Mouse (Mus musculus) midbrain, embryonic 10.5 days (tissue): ENCODE measurements at regions not wholly inside any gene's neighbourhood (a gene's known extent, or its start where the extent isn't known, plus 50 kb on each side); places are given as distances from the start of the nearest gene placed in this dataset.

Experiments used
- DNase-seq: peaks from one replicate; pipeline ENCODE4 v3.0.0-alpha.2; 2017; ENCODE audit warnings: low spot score
- H3K27ac ChIP-seq: fragments of 300-500 bp; sonication (generic); replicated peaks from 2 replicates; pipeline ENCODE4 v1.5.1; 2016; ENCODE audit warnings: mild to moderate bottlenecking
- H3K27me3 ChIP-seq: fragments of 300-500 bp; sonication (generic); 2 replicates; pipeline ENCODE4 v1.6.1; 2016; ENCODE audit warnings: low read depth, mild to moderate bottlenecking; ENCODE audit not compliant: poor library complexity, severe bottlenecking
- H3K36me3 ChIP-seq: fragments of 300-500 bp; sonication (generic); 2 replicates; pipeline ENCODE4 v1.6.1; 2016; ENCODE audit warnings: mild to moderate bottlenecking, moderate library complexity
- H3K4me1 ChIP-seq: fragments of 300-500 bp; sonication (generic); 2 replicates; pipeline ENCODE4 v1.6.1; 2016
- H3K4me3 ChIP-seq: fragments of 300-500 bp; sonication (generic); 2 replicates; pipeline ENCODE4 v1.5.1; 2016; ENCODE audit warnings: mild to moderate bottlenecking, moderate library complexity
- H3K9me3 ChIP-seq: fragments of 300-500 bp; sonication (generic); replicated peaks from 2 replicates; pipeline ENCODE4 v1.6.1; 2016; ENCODE audit warnings: mild to moderate bottlenecking
- WGBS: fragments of 180-500 bp; shearing (Covaris S2); methylation state at CpG from one replicate; pipeline ENCODE4 v1.1.7; 2016; 5-methylcytosine and 5-hydroxymethylcytosine counted together

DNA sequence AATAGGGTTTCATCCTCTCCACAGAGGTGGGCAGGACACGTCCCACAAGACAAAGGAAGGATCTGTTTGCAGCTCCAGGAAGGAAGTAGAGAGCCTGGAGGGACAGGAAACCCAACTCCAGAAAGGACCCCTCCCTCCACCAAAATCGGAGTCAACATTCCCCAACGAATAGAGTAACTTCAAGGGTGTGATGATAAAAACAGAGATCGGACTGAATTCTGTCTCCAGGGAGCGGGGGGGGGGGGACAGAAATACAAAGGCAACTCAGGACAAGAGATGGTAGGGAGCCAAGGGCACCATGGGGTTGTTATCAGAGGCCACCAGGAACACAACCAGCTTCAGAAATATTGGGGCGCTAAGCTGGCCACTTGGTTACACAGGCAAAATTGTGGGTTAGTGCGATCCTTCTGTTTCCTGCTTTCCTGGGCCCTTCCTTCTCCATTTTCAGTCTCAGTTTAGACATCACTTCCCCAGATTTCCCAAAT lies 65.6 kb upstream of the Elk3 start:
- Histone ChIP-seq H3K36me3 (no peaks in the 10 kb centered on the region), H3K4me3 (no peak overlapping the region), H3K27ac (no peak overlapping the region), H3K27me3 (no peaks in the 10 kb centered on the region), H3K9me3 (0 out of 2 replicates have a peak, but pooled peaks cover 3% of the 10 kb centered on the region), H3K4me1 (peaks cover 15% of the 10 kb centered on the region)
- no peak for DNase-seq
- WGBS = 83% methylated on average over 7 of the region's 7 CpGs

DNA sequence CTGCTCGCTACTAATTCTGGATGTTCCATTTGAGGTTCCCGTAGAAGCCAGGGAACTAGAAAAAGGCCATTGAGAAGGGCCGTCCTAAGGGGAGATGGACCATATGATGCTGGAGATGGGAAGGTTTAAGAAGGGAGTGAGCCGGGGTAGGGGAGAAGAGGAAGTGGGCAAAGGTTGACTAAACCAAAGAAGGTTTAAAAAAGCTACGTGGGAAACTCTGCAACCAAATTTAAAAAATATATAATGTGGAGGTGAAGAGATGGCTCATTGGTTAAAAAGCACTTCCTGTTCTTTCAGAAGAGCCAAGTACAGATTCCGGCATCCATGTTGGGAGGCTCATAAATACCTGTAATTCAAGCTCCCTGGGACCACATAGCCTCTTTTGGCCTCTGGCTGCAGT lies 63.9 kb upstream of the Lta4h start:
- no peak overlapping the region for H3K4me3 ChIP-seq
- 91% methylated on average over 6 of the region's 6 CpGs for WGBS
- no peaks in the 10 kb centered on the region for H3K4me1 ChIP-seq
- H3K27me3 ChIP-seq = no peaks in the 10 kb centered on the region
- DNase-seq = no peak
- no peaks in the 10 kb centered on the region for H3K36me3 ChIP-seq
- no peak overlapping the region for H3K27ac ChIP-seq
- no peaks in the 10 kb centered on the region for H3K9me3 ChIP-seq

DNA sequence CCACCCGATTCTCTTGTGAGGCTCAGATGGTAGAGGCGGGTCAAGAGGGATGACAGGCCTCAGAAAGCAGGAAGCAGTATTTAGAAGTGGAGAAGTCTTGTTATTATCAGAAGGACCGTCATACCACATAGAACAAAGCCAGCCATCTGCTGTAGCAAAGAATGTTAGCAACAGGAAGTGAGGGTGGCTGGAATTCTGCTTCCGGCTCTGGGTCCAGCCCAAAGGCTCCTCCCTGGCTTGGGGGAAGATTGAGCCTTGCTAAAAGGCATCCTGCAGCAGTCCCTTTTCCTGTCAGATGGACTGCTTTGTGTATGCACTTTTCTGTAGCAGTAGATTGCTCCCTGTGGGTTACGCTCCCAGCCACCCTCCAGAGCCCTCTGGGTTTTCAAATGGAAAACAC lies 61.9 kb upstream of the Lta4h start:
- WGBS = 62% methylated on average over 5 of the region's 5 CpGs
- Histone ChIP-seq H3K9me3 (no peaks in the 10 kb centered on the region), H3K4me1 (no peaks in the 10 kb centered on the region), H3K4me3 (no peak overlapping the region), H3K27me3 (no peaks in the 10 kb centered on the region), H3K27ac (no peak overlapping the region), H3K36me3 (no peaks in the 10 kb centered on the region)
- no peak for DNase-seq

DNA sequence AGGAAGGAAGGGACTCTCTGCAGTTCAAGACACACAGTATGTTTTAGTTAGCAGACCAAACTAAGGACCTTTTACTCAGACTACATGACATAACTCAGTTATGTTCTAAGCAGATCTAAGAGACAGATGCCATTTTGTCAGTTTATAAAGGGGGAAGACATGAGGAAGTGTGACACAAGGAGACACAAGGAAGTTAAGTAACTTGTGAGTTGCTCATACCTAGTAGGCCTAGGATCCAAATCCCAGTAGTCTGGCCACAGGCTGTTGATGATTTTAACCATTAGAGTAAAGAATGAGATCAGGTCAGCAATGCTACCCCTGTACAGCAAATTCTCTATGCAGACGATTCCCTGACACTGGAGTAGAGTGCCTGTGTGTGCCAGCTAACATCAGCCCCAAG lies 59.3 kb upstream of the Lta4h start:
- no peak overlapping the region for H3K4me3 ChIP-seq
- H3K36me3 ChIP-seq = no peaks in the 10 kb centered on the region
- H3K27me3 ChIP-seq = no peaks in the 10 kb centered on the region
- WGBS = 81% methylated on average over 1 of the region's 1 CpGs
- no peaks in the 10 kb centered on the region for H3K9me3 ChIP-seq
- DNase-seq = no peak
- no peaks in the 10 kb centered on the region for H3K4me1 ChIP-seq
- H3K27ac ChIP-seq = no peak overlapping the region

DNA sequence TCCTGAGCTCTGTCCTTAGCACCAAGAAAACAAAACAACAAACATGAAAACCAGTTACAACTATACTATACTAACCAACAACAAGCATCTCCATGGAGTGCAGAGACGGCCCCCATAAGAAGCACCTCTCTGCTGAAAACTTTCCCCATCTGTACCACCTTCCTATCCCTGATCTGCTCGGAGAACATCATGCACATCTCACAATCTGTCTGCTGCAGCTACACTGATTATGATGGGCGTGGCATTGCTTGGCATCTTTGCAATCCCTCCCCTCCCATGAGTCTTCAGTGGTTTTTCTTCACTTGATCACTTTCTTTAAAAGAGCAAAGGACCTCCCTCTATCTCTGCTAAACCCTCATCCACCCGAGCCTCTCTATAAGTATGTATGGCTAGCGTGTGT lies 55.5 kb upstream of the Lta4h start:
- H3K27ac ChIP-seq = no peak overlapping the region
- H3K9me3 ChIP-seq = no peaks in the 10 kb centered on the region
- WGBS = 87% methylated on average over 5 of the region's 5 CpGs
- no peak for DNase-seq
- H3K4me1 ChIP-seq = no peaks in the 10 kb centered on the region
- H3K27me3 ChIP-seq = no peaks in the 10 kb centered on the region
- H3K36me3 ChIP-seq = no peaks in the 10 kb centered on the region
- no peak overlapping the region for H3K4me3 ChIP-seq

DNA sequence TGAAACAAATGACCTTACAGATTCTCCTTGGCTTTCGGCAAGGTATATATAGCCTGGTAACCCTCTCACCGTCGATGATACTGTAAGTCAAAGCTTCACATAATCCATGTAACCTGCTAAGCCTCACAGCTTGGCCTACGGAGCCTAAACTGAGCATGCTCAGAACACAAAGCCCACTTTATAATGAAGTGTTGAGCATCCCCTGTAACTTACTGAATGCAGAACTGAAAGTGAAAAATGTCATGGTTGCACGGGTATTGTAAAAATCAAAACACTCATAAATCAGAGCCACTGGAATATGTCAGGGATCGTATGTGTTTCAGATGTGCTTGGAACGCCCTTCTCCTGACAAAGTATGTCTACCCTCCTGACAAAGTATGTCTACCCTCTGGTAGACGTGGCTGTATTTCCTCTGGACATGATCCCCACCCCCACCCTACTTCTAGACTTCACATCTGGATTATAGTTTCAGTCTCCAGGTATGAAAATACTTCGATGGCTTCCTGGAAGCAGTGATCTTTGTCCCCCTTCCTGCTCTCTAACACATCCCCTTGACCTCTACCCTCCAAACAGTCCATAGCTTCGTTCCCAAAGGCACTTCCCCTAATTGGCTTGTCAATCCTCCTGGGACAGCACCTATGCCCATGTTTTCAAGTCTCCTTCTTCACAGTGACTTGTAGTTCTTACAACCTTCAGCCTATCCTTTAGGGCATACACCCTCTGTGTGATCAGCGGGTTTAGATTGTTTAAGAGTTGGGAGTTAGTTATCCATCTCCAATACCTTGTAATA lies 54.5 kb upstream of the Lta4h start:
- no peaks in the 10 kb centered on the region for H3K36me3 ChIP-seq
- no peaks in the 10 kb centered on the region for H3K4me1 ChIP-seq
- no peak for DNase-seq
- H3K27ac ChIP-seq = no peak overlapping the region
- no peak overlapping the region for H3K4me3 ChIP-seq
- H3K9me3 ChIP-seq = no peaks in the 10 kb centered on the region
- H3K27me3 ChIP-seq = no peaks in the 10 kb centered on the region
- 88% methylated on average over 11 of the region's 11 CpGs for WGBS

DNA sequence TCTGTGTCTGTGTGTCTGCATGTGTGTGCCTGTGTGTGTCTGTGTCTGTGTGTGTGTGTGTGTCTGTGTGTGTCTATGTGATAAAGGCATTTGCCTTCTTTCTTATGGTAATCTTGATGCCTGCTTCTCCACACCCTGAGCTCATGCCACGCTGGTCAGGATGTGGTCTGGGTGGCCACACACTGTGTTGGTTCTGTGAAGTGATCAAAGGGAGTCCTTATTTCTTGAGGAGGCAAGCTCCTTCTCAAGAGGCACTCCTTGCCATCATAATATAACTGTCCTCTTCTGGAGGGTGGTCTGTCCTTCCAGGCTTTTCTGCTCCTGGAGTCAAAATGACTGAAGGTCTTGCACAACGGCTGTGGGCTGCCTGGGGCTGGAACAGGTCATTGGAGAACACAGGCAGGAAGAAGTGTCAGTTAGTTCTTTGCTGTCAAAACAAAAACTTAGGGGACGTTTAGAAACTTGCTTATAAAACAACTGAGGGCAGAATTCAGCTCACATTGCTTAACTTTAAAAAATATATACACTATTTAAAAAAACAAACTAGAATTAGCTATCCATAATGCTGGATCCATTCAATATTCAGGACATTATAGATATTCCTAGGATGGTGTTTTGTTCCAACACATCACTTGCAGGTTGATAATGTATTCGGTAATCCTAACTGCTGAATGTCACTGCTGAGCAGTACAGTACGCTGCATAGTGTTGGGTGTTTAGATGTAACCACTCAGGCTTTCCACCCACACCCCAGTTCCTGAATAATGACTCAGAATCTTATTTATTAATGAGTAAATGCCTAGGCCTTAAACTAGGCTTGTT lies 50.3 kb upstream of the Lta4h start:
- Histone ChIP-seq H3K4me3 (no peak overlapping the region), H3K36me3 (no peaks in the 10 kb centered on the region), H3K9me3 (no peaks in the 10 kb centered on the region), H3K27me3 (no peaks in the 10 kb centered on the region), H3K27ac (no peak overlapping the region), H3K4me1 (no peaks in the 10 kb centered on the region)
- WGBS = 73% methylated on average over 5 of the region's 5 CpGs
- no peak for DNase-seq
